Comparison of ENCODE assay signal across 8 mouse cellular contexts in genomic region chr3:88141787-88142523, GRCm38 (mm10). TPM values are rescaled to one million over a fixed set of nuclear protein-coding genes. Genes with fewer than 3 reads are reported as not detected.
DNase-seq lines count a peak whose midpoint lies in the region; ATAC-seq and TF ChIP-seq lines count a peak whose summit lies in the region.

Gene Mef2d (plus strand): TSS chr3:88142372.

- H3K36me3 ChIP-seq in hindbrain, postnatal 0 days (ENCODE audit: insufficient read depth, low read length), result no peaks in the 10 kb centered on the region

- intact Hi-C loops in gastrocnemius, adult 2 months (cut with DNase I), result loop anchor here (10.0 kb wide), 1 partner anchor 353 kb away; no protein-coding TSS in a partner anchor
- intact Hi-C loops in left cerebral cortex, adult 2 months (cut with DNase I), result loop anchor here (2.0 kb wide), 1 partner anchor 31 kb away; no protein-coding TSS in a partner anchor

- H3K27ac ChIP-seq in gastrocnemius, adult 2 months, result peak within 1 kb of the TSS; percentile 100
- H3K27ac ChIP-seq in hindbrain, postnatal 0 days, result peak within 1 kb of the TSS; percentile 99
- H3K27ac ChIP-seq in left cerebral cortex, adult 2 months, result peak within 1 kb of the TSS; percentile 99

- no peaks in the 10 kb centered on the region for H3K27me3 ChIP-seq in hindbrain, postnatal 0 days (ENCODE audit: insufficient read depth, low read length)

- under 1% methylated on average over 39 of the region's 52 CpGs for WGBS in hindbrain, postnatal 0 days

- peak; percentile 57 for ATAC-seq in common myeloid progenitor, adult 5-6 weeks (replicated peaks; ENCODE audit: low read depth, poor library complexity, severe bottlenecking)
- peak; percentile 91 for ATAC-seq in hindbrain, postnatal 0 days
- peak; percentile 69 for ATAC-seq in megakaryocyte, adult 5-6 weeks (ENCODE audit: poor library complexity, severe bottlenecking)

- H3K4me2 ChIP-seq in hindbrain, postnatal 0 days (ENCODE audit: low read depth, low read length), result peak within 1 kb of the TSS; percentile 93

- DNase-seq in ZHBTc4 (ENCODE audit: low read depth, low spot score), result peak; percentile 98
- DNase-seq in gastrocnemius, adult 2 months, result peak; percentile 98
- DNase-seq in hindbrain, postnatal 0 days (ENCODE audit: low spot score), result peak; percentile 99
- peak; percentile 91 to 95 for DNase-seq in left cerebral cortex, adult 2 months (ENCODE audit: extremely low spot score in 1 of 2, low spot score in 2 of 2)
- peak; percentile 92 to 93 for DNase-seq in right cerebral cortex, adult 2 months (ENCODE audit: low spot score in 2 of 2)
- DNase-seq in urinary bladder, postnatal 14 days (ENCODE audit: low spot score), result peak; percentile 95

- peak within 1 kb of the TSS; percentile 93 for H3K9ac ChIP-seq in hindbrain, postnatal 0 days (replicated peaks; ENCODE audit: low read length)

- H3K9me3 ChIP-seq in hindbrain, postnatal 0 days (ENCODE audit: low read length), result no peaks in the 10 kb centered on the region

- peak; percentile 56 for TF ChIP-seq CTCF in gastrocnemius, adult 2 months (IDR thresholded peaks at IDR 0.05)
- peak; percentile 49 for TF ChIP-seq CTCF in hindbrain, postnatal 0 days (IDR thresholded peaks at IDR 0.05; ENCODE audit: low read depth)
- peak; percentile 30 for TF ChIP-seq CTCF in left cerebral cortex, adult 2 months (IDR thresholded peaks at IDR 0.05)

- H3K4me3 ChIP-seq in gastrocnemius, adult 2 months, result peak within 1 kb of the TSS; percentile 95
- peak within 1 kb of the TSS; percentile 92 for H3K4me3 ChIP-seq in hindbrain, postnatal 0 days (ENCODE audit: low read length)
- H3K4me3 ChIP-seq in left cerebral cortex, adult 2 months, result peak within 1 kb of the TSS; percentile 98

- H3K4me1 ChIP-seq in hindbrain, postnatal 0 days (ENCODE audit: insufficient read depth, low read length), result peaks cover 31% of the 10 kb centered on the region

RNA-seq across cellular contexts. Expression of gene Mef2d, which starts in this region (rescaled TPM):
- 32.2 and 46.4 TPM in 2 replicates for total RNA-seq in common myeloid progenitor, adult 5-6 weeks (2017)
- 100 to 1,000 TPM; 173 to 184 TPM for total RNA-seq in gastrocnemius, adult 2 months (2021)
- total RNA-seq in hindbrain, postnatal 0 days (2014; rRNA removed), result 44.0 and 50.3 TPM in 2 replicates
- 13.4 and 19.2 TPM in 2 replicates for polyA plus RNA-seq in hindbrain, postnatal 0 days (2015; fragmentation: Nextera tagmentation; extraction: Ambion mirVana)
- total RNA-seq in left cerebral cortex, adult 2 months (2021), result 100 to 1,000 TPM; 223 to 225 TPM
- total RNA-seq in megakaryocyte, adult 5-6 weeks (2015), result 73.3 and 77.4 TPM in 2 replicates
- total RNA-seq in megakaryocyte, adult 5-6 weeks (2017), result 29.2 and 42.0 TPM in 2 replicates

Comparison
In these comparisons a context has a peak if more than half of its experiments do, and no peak if none do; other contexts are left out.
1. Peak in every context shown above with its lines: DNase-seq, ATAC-seq, H3K4me3 ChIP-seq and H3K27ac ChIP-seq.